ENCODE assay signal across 19 mouse cellular contexts in the genomic region with DNA sequence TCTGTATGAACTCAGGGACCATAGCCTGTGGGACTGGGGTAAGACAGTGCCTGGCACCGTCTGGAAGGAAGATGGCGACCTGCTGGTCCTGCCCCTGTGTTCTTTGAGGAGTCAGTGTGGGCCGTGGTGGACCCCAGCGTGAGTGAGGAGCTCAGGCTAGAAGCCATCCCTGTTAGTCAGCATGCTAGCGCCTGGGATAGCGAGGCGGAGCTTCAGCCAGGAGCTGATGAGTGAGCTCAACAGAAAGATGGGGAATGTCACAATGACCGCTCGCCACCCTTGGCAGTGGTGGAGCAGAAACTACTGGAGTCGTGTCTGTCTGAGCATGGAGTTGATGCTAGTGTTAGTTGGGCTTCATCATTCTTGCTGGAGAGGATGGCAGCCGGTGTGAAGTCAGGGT.
A peak's percentile ranks its signal among the peaks of the same experiment; 100 is the strongest.
DNase-seq lines count a peak whose midpoint lies in the region; ATAC-seq and TF ChIP-seq lines count a peak whose summit lies in the region.
"Had no signal": no experiment of that assay in that cellular context is flagged by ENCODE, and none has a peak within 500 bp of the region (broad histone marks: within the 10 kb centered on the region; RNA-seq: fewer than 3 reads in every experiment).

No protein-coding gene starts in this region.

- no peak overlapping the region for H3K4me3 ChIP-seq in thymus, adult 2 months (ENCODE audit: control insufficient read depth, insufficient read depth, low read length)
- H3K4me3 ChIP-seq: embryonic facial prominence, embryonic 10.5 days; forebrain, embryonic 15.5 days; left cerebral cortex, adult 2 months; lung, embryonic 15.5 days; midbrain, embryonic 12.5 days; neural tube, embryonic 15.5 days had no signal

- ATAC-seq in frontal cortex, adult (ENCODE audit: low TSS enrichment): peak; percentile 30; the same call in 1 of the 2 replicates
- ATAC-seq: forebrain, embryonic 15.5 days; intestine, postnatal 0 days had no signal

- WGBS in thymus, adult 2 months: 96% methylated on average over 11 of the region's 11 CpGs

- no peak overlapping the region for H3K27ac ChIP-seq in thymus, adult 2 months (ENCODE audit: control insufficient read depth, insufficient read depth, low read length)
- H3K27ac ChIP-seq: embryonic facial prominence, embryonic 10.5 days; forebrain, embryonic 15.5 days; left cerebral cortex, adult 2 months; liver, embryonic 14.5 days; lung, embryonic 15.5 days; midbrain, embryonic 12.5 days; neural tube, embryonic 15.5 days; stomach, postnatal 0 days had no signal

- no peaks in the 10 kb centered on the region for H3K4me1 ChIP-seq in thymus, adult 2 months (replicated peaks; ENCODE audit: control insufficient read depth, insufficient read depth, low read length)
- H3K4me1 ChIP-seq: forebrain, embryonic 15.5 days; lung, embryonic 15.5 days; midbrain, embryonic 12.5 days had no signal

- no peak for TF ChIP-seq CTCF in thymus, adult 2 months (IDR thresholded peaks at IDR 0.05; ENCODE audit: borderline replicate concordance, control insufficient read depth, extremely low read depth, insufficient read depth, low read length, poor library complexity)

- no peak for TF ChIP-seq POLR2A in thymus, adult 2 months (IDR thresholded peaks at IDR 0.05; ENCODE audit: control insufficient read depth, extremely low read depth, insufficient read depth, low read length, poor library complexity)

- peaks cover 18% of the 10 kb centered on the region for H3K36me3 ChIP-seq in thymus, adult 2 months (ENCODE audit: control insufficient read depth, insufficient read depth, low read length)

- no peaks in the 10 kb centered on the region for H3K27me3 ChIP-seq in thymus, adult 2 months (ENCODE audit: control insufficient read depth, insufficient read depth, low read length)
- H3K27me3 ChIP-seq: forebrain, embryonic 15.5 days; lung, embryonic 15.5 days; midbrain, embryonic 12.5 days; neural tube, embryonic 15.5 days had no signal

- DNase-seq in frontal cortex, postnatal 36 days (ENCODE audit: low spot score in 2 of 2): no peak
- DNase-seq in kidney, postnatal 10 days: peak; percentile 50
- no peak for DNase-seq in kidney, postnatal 14 days
- DNase-seq in 3T3-L1 (ENCODE audit: low read depth, low spot score) (peak; percentile 27), NIH3T3 (ENCODE audit: low read depth) (peak; percentile 20)
- DNase-seq in thymus, postnatal 36 days: no peak
- DNase-seq in thymus, adult 2 months: no peak
- DNase-seq: cerebellum, adult 9-11 months; gastrocnemius, postnatal 36 days had no signal

Comparison
In these comparisons a context has a peak if more than half of its experiments do, and no peak if none do; other contexts are left out.
1. DNase-seq: peak in kidney, postnatal 10 days (single experiment), 3T3-L1 (single experiment) and NIH3T3 (single experiment); none in frontal cortex, postnatal 36 days (0 of 2), kidney, postnatal 14 days (single experiment), thymus, postnatal 36 days (0 of 2) and thymus, adult 2 months (single experiment).